Mouse (Mus musculus) kidney, postnatal 4 days (tissue): ENCODE results near the gene Cwc15.

Experiments used
- DNase-seq, 2 experiments: peaks; one replicate each; pipeline ENCODE4 v3.0.0; 2021; ENCODE audit warnings: mixed read lengths in 2 of 2

Cwc15 gene

GRCm38 (mm10) chr9:14558332-14558731 lies 57.9 kb downstream of the Cwc15 start:
- DNase-seq, result no peak

- DNase-seq, result peak in 1 of 2 experiments; percentile 29
Measured at GRCm38 (mm10) chr9:14559430-14559829, 59.0 kb downstream of the Cwc15 start.

- DNase-seq, result no peak
Measured at GRCm38 (mm10) chr9:14559996-14560395, 59.6 kb downstream of the Cwc15 start.
